Mouse (Mus musculus) forebrain, embryonic 10.5 days (tissue): ENCODE measurements around the gene Sytl2. TPM values are rescaled to one million over a fixed set of nuclear protein-coding genes. Genes with fewer than 3 reads are reported as not detected.

ENCODE experiments used
- polyA plus RNA-seq: library from polyadenylated mRNA; unstranded; fragments of >200 nt; fragmentation: Nextera tagmentation; extraction: Ambion mirVana; gene quantifications from 2 replicates; pipeline ENCODE4 v1.2.1, GENCODE M21; 2016

The Sytl2 gene
- polyA plus RNA-seq, 1 experiment from 2014 or later, result 1.5 TPM

Other genes with a start within 250 kb of the Sytl2 start
- gene Picalm, start 172.0 kb upstream of the Sytl2 start, polyA plus RNA-seq, result 22.9 and 25.0 TPM in 2 replicates
- not detected in 2 replicates for gene Ccdc83, start 36.5 kb upstream of the Sytl2 start, polyA plus RNA-seq
- 2.4 and 2.5 TPM in 2 replicates for gene Ccdc89, start 124.3 kb downstream of the Sytl2 start, polyA plus RNA-seq
- gene Crebzf, start 140.5 kb downstream of the Sytl2 start, polyA plus RNA-seq, result 21.8 and 24.2 TPM in 2 replicates
- gene Tmem126a, start 155.0 kb downstream of the Sytl2 start, polyA plus RNA-seq, result 135 and 140 TPM in 2 replicates
- gene Tmem126b, start 173.7 kb downstream of the Sytl2 start, polyA plus RNA-seq, result 31.6 and 32.9 TPM in 2 replicates
- 0.95 and 0.96 TPM in 2 replicates for gene Dlg2, start 174.4 kb downstream of the Sytl2 start, polyA plus RNA-seq